Comparison of ENCODE assay signal across 22 mouse cellular contexts in the genomic region with DNA sequence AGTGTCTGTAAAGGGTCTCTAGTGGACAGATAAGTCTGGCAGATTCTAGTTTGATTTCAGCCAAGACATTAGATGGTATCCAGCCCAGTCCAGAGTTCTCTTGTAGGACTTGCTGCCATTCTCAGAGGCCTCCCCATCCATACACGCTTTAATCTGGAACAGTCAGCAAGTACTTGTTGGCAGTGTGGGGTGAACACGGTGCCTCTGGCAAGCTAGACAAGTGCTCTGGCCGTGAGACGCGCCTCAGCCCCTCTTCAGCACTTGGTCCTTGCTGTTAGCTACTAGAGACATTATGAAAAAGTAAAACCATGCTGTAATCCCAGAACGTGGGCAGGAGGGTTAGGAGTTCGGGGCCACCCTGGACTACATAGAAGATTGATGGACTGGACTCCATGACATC. TPM values are rescaled to one million over a fixed set of nuclear protein-coding genes. Genes with fewer than 3 reads are reported as not detected.
"Had no signal": no experiment of that assay in that cellular context is flagged by ENCODE, and none has a peak within 500 bp of the region (broad histone marks: within the 10 kb centered on the region; RNA-seq: fewer than 3 reads in every experiment).

No protein-coding gene starts in this region.

- H3K27ac ChIP-seq: limb, embryonic 12.5 days; limb, embryonic 15.5 days; neural tube, embryonic 12.5 days; neural tube, embryonic 15.5 days; stomach, embryonic 15.5 days had no signal

- H3K9me3 ChIP-seq: limb, embryonic 12.5 days; limb, embryonic 15.5 days; neural tube, embryonic 12.5 days; neural tube, embryonic 15.5 days; stomach, embryonic 15.5 days had no signal

- DNase-seq: kidney, adult 18-20 months; kidney, adult 9 months; kidney, postnatal 14 days; kidney, postnatal 4 days; left cerebral cortex, postnatal 4 days; lung, adult 2 months; lung, postnatal 14 days; lung, postnatal 4 days; midbrain, embryonic 14.5 days; retina, postnatal 1 day; right cerebral cortex, postnatal 25 days; spleen, adult 18-20 months; thymus, adult 2 months; thymus, postnatal 14 days; thymus, postnatal 4 days had no signal

- H3K4me2 ChIP-seq: limb, embryonic 12.5 days; limb, embryonic 15.5 days; midbrain, embryonic 11.5 days; neural tube, embryonic 12.5 days; neural tube, embryonic 15.5 days; stomach, embryonic 15.5 days had no signal

- H3K9ac ChIP-seq: limb, embryonic 12.5 days; limb, embryonic 15.5 days; neural tube, embryonic 12.5 days; neural tube, embryonic 15.5 days; stomach, embryonic 15.5 days had no signal

- H3K4me3 ChIP-seq: limb, embryonic 12.5 days; limb, embryonic 15.5 days; neural tube, embryonic 12.5 days; neural tube, embryonic 15.5 days; stomach, embryonic 15.5 days had no signal

- H3K27me3 ChIP-seq: limb, embryonic 12.5 days; limb, embryonic 15.5 days; neural tube, embryonic 12.5 days; neural tube, embryonic 15.5 days; stomach, embryonic 15.5 days had no signal

RNA-seq across cellular contexts. Expression of gene Ttll13, which starts 32.6 kb away (rescaled TPM):
- total RNA-seq: megakaryocyte progenitor cell, adult 5-6 weeks had no signal
